Mouse (Mus musculus) stomach, embryonic 16.5 days (tissue): ENCODE results near the gene Trim43a. TPM values are rescaled to one million over a fixed set of nuclear protein-coding genes. Genes with fewer than 3 reads are reported as not detected.

ENCODE experiments used
- polyA plus RNA-seq: library from polyadenylated mRNA; unstranded; fragments of >200 nt; fragmentation: Nextera tagmentation; extraction: Ambion mirVana; gene quantifications from 2 replicates; pipeline ENCODE4 v1.2.1, GENCODE M21; 2015

Trim43a gene
- polyA plus RNA-seq, 1 experiment from 2014 or later, result not detected

Other genes starting within 250 kb of the Trim43a start
- 35.6 and 36.0 TPM in 2 replicates for gene Snx14, start 141.9 kb upstream of the Trim43a start, polyA plus RNA-seq
- 0.40 and 1.2 TPM in 2 replicates for gene Gm20537, start 124.3 kb upstream of the Trim43a start, polyA plus RNA-seq
- 79.8 and 87.4 TPM in 2 replicates for gene Syncrip, start 98.3 kb upstream of the Trim43a start, polyA plus RNA-seq
- gene Zfp949, start 32.9 kb upstream of the Trim43a start, polyA plus RNA-seq, result 10.6 and 12.2 TPM in 2 replicates
- gene Mthfsl, start 139.4 kb downstream of the Trim43a start, polyA plus RNA-seq, result 32.1 and 37.8 TPM in 2 replicates
- 0.41 TPM in 1 of 2 replicates, not detected in the other for gene Bcl2a1d, start 151.0 kb downstream of the Trim43a start, polyA plus RNA-seq